15 mouse cellular contexts compared by ENCODE assay signal in genomic region chr17:12983988-12984387, GRCm38 (mm10). TPM values are rescaled to one million over a fixed set of nuclear protein-coding genes. Genes with fewer than 3 reads are reported as not detected.
"Had no signal": no experiment of that assay in that cellular context is flagged by ENCODE, and none has a peak within 500 bp of the region (broad histone marks: within the 10 kb centered on the region; RNA-seq: fewer than 3 reads in every experiment).

No protein-coding gene starts in this region.

- H3K4me2 ChIP-seq: lung, embryonic 14.5 days; midbrain, embryonic 13.5 days; midbrain, embryonic 15.5 days; neural tube, embryonic 12.5 days had no signal

- H3K27ac ChIP-seq: midbrain, embryonic 13.5 days; midbrain, embryonic 15.5 days; neural tube, embryonic 12.5 days had no signal

- DNase-seq: lung, adult 18-20 months; lung, embryonic 14.5 days; lung, postnatal 10 days; lung, postnatal 4 days; right cerebral cortex, postnatal 14 days; spleen, adult 18-20 months; thymus, adult 18-20 months; thymus, postnatal 14 days; thymus, postnatal 36 days had no signal

- ATAC-seq: midbrain, embryonic 13.5 days; midbrain, embryonic 15.5 days had no signal

- H3K27me3 ChIP-seq: megakaryocyte, embryonic 14.5 days; midbrain, embryonic 13.5 days; midbrain, embryonic 15.5 days; neural tube, embryonic 12.5 days had no signal

- H3K4me3 ChIP-seq: megakaryocyte, embryonic 14.5 days; midbrain, embryonic 13.5 days; midbrain, embryonic 15.5 days; neural tube, embryonic 12.5 days had no signal

- H3K9me3 ChIP-seq: megakaryocyte, embryonic 14.5 days; midbrain, embryonic 13.5 days; midbrain, embryonic 15.5 days; neural tube, embryonic 12.5 days had no signal

- H3K9ac ChIP-seq: lung, embryonic 14.5 days; midbrain, embryonic 13.5 days; midbrain, embryonic 15.5 days; neural tube, embryonic 12.5 days had no signal

RNA-seq across cellular contexts. Expression of gene Acat3, which starts 43.6 kb away (rescaled TPM):
- total RNA-seq: monocyte, adult 5-6 weeks had no signal
- polyA plus RNA-seq: small intestine, adult 2 months had no signal
